Mouse (Mus musculus): ENCODE results near the gene Rnf166. TPM values are rescaled to one million over a fixed set of nuclear protein-coding genes. Genes with fewer than 3 reads are reported as not detected.

Gene Rnf166
- polyA plus RNA-seq, 1 experiment from 2014 or later: 35.0 TPM

DNA sequence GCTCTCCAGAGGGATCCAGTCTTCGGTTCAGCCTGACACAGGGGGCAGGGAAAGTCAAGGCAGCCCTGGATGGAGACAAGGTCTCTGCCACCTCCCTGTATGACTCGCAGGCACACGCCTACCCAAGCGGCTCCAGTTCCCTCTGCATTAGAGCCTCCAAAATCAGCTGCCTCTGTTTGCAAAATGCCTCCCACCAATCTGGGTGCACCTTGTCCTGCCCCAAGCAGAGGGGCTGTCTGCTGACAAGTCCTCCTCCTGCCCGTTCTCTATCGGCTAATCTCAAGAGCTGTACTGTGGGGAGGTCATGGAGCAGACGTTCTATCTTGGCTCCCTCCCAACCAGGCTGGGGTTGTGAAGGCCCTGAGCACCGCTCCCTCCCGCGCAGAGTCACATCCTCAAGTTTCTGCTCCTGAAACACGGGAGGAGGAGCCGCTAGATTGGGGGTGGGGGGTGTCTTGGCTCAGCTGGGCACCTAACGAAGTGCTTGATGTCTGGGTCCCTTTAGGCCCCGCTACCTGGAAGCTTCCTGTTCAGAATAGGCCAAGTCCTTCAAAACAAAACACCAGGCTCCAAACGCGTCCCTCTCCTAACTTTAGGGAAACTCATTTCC, 808 bp downstream of the Rnf166 start:
- peaks cover 21% of the 10 kb centered on the region for H3K4me1 ChIP-seq (ENCODE audit: control insufficient read depth, insufficient read depth, low read length)
- whole genome bisulfite sequencing: 17% methylated on average over 16 of the region's 16 CpGs
- ATAC-seq: no peak; the same call in 1 of the 2 replicates
- H3K27me3 ChIP-seq (ENCODE audit: control insufficient read depth, insufficient read depth, low read depth, low read length): no peaks in the 10 kb centered on the region
- H3K4me2 ChIP-seq (ENCODE audit: low read length): peak overlapping the region; percentile 99
- peak overlapping the region; percentile 79 for H3K9ac ChIP-seq (ENCODE audit: low read depth, low read length)
- peak overlapping the region; percentile 69 for H3K4me3 ChIP-seq (ENCODE audit: low read depth, low read length)
- H3K9me3 ChIP-seq (replicated peaks; ENCODE audit: control insufficient read depth, low read length, poor library complexity, severe bottlenecking): no peaks in the 10 kb centered on the region
- no peak overlapping the region for H3K27ac ChIP-seq (ENCODE audit: low read length)
- peaks cover 21% of the 10 kb centered on the region for H3K36me3 ChIP-seq (ENCODE audit: control insufficient read depth, insufficient read depth, low read length)

- H3K4me2 ChIP-seq (ENCODE audit: low read length): no peak overlapping the region
- H3K9ac ChIP-seq (ENCODE audit: low read depth, low read length): no peak overlapping the region
- no peaks in the 10 kb centered on the region for H3K9me3 ChIP-seq (replicated peaks; ENCODE audit: control insufficient read depth, low read length, poor library complexity, severe bottlenecking)
- no peak overlapping the region for H3K27ac ChIP-seq (ENCODE audit: low read length)
- peaks cover 13% of the 10 kb centered on the region for H3K36me3 ChIP-seq (ENCODE audit: control insufficient read depth, insufficient read depth, low read length)
- 93% methylated on average over 8 of the region's 8 CpGs for WGBS
- no peak for ATAC-seq
- no peaks in the 10 kb centered on the region for H3K27me3 ChIP-seq (ENCODE audit: control insufficient read depth, insufficient read depth, low read depth, low read length)
- H3K4me1 ChIP-seq (ENCODE audit: control insufficient read depth, insufficient read depth, low read length): peaks cover 21% of the 10 kb centered on the region
- H3K4me3 ChIP-seq (ENCODE audit: low read depth, low read length): no peak overlapping the region
Observed at GRCm38 (mm10) chr8:122473911-122474421, 1.9 kb downstream of the Rnf166 start.

DNA sequence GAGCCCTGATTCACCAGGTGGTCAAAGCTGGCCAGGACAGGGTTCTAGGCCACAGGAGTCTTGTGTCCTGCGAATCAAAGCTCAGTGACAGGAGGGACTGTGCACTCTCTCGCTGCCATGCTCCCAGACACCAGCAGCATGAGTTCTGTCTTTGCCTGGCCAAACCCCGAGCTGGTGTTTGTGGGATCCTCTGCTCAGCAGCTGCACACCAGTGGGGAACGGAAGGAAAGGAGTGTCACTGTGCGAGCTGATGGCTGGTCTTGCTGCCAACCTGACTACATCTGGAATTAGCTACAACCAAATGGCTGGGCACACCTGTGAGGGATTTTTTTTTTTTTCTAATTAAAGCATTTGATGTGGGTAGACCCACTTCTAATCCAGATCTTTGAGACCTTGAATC, 5.2 kb downstream of the Rnf166 start:
- no peaks in the 10 kb centered on the region for H3K27me3 ChIP-seq (ENCODE audit: control insufficient read depth, insufficient read depth, low read depth, low read length)
- no peak overlapping the region for H3K4me2 ChIP-seq (ENCODE audit: low read length)
- no peak overlapping the region for H3K27ac ChIP-seq (ENCODE audit: low read length)
- 82% methylated on average over 5 of the region's 5 CpGs for WGBS
- H3K9ac ChIP-seq (ENCODE audit: low read depth, low read length): no peak overlapping the region
- H3K9me3 ChIP-seq (replicated peaks; ENCODE audit: control insufficient read depth, low read length, poor library complexity, severe bottlenecking): no peaks in the 10 kb centered on the region
- no peak for ATAC-seq
- H3K4me3 ChIP-seq (ENCODE audit: low read depth, low read length): no peak overlapping the region
- H3K4me1 ChIP-seq (ENCODE audit: control insufficient read depth, insufficient read depth, low read length): peaks cover 14% of the 10 kb centered on the region
- peaks cover 28% of the 10 kb centered on the region for H3K36me3 ChIP-seq (ENCODE audit: control insufficient read depth, insufficient read depth, low read length)

DNA sequence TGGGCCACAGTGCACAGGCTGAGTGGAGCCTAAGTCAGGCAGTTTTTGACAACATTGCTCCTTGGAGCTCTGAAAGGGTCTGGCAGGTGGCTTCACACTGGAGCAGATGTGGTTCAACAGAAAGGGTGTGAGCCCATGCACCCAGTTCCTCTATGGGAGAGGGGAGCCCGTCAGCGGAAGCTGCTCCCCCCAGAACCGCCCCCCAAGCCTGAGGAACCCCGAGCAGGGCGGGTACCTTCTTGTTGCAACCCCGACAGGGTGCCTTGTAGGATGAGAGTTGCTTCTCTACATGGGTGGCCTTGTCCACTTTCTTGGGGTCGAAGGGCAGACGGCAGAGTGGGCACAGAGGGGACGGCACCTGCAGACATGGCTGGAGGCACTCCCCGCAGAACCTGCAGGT, 5.9 kb downstream of the Rnf166 start:
- no peak overlapping the region for H3K4me2 ChIP-seq (ENCODE audit: low read length)
- no peaks in the 10 kb centered on the region for H3K9me3 ChIP-seq (replicated peaks; ENCODE audit: control insufficient read depth, low read length, poor library complexity, severe bottlenecking)
- no peak overlapping the region for H3K27ac ChIP-seq (ENCODE audit: low read length)
- H3K27me3 ChIP-seq (ENCODE audit: control insufficient read depth, insufficient read depth, low read depth, low read length): no peaks in the 10 kb centered on the region
- H3K9ac ChIP-seq (ENCODE audit: low read depth, low read length): no peak overlapping the region
- peaks cover 12% of the 10 kb centered on the region for H3K4me1 ChIP-seq (ENCODE audit: control insufficient read depth, insufficient read depth, low read length)
- peaks cover 32% of the 10 kb centered on the region for H3K36me3 ChIP-seq (ENCODE audit: control insufficient read depth, insufficient read depth, low read length)
- 86% methylated on average over 10 of the region's 10 CpGs for WGBS
- no peak overlapping the region for H3K4me3 ChIP-seq (ENCODE audit: low read depth, low read length)
- no peak for ATAC-seq

DNA sequence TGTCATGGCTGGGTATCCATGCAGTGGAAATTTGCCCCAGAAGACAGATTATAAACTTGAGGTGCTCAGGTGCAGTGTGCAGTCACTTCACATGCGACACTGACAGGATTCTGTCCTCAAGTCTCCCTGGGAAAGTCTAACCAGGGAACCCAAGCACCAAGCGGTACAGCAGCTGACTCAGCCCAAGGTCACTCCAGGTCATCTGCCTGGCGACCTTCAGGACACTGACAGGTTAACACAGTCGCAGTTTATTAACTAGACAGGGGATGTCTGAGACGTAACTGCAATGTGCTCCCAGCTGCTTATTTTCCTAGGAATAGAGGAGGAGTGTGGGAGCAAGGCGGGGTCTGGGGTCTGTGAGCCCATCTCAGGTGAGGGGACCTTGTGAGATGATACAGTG, 6.5 kb downstream of the Rnf166 start:
- no peaks in the 10 kb centered on the region for H3K27me3 ChIP-seq (ENCODE audit: control insufficient read depth, insufficient read depth, low read depth, low read length)
- H3K4me1 ChIP-seq (ENCODE audit: control insufficient read depth, insufficient read depth, low read length): peaks cover 6% of the 10 kb centered on the region; the same call in 1 of the 2 replicates
- H3K4me3 ChIP-seq (ENCODE audit: low read depth, low read length): no peak overlapping the region
- no peak overlapping the region for H3K27ac ChIP-seq (ENCODE audit: low read length)
- no peak overlapping the region for H3K4me2 ChIP-seq (ENCODE audit: low read length)
- H3K9me3 ChIP-seq (replicated peaks; ENCODE audit: control insufficient read depth, low read length, poor library complexity, severe bottlenecking): no peaks in the 10 kb centered on the region
- H3K36me3 ChIP-seq (ENCODE audit: control insufficient read depth, insufficient read depth, low read length): peaks cover 32% of the 10 kb centered on the region
- no peak overlapping the region for H3K9ac ChIP-seq (ENCODE audit: low read depth, low read length)
- 87% methylated on average over 6 of the region's 6 CpGs for WGBS
- no peak for ATAC-seq

DNA sequence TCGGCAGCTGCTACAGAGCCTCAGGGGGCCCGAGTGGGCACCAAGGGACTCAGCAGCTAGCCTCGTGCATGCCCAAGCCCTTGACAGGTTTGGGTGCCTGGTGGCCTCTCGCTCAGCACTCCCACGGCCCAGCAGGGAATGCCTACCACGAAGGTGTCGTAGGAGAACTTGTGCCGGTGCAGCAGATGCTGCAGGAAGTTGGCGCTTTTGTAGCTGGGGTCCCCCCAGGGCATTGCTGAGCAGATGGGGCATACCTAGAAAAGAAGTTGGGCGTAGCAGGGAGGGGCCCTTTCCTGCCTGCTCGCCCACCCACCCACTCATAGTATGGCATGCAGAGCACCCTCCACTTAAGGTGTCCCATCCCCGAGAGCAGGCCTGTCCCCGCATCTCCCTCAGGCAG, 8.0 kb downstream of the Rnf166 start:
- Histone ChIP-seq H3K36me3 (ENCODE audit: control insufficient read depth, insufficient read depth, low read length) (peaks cover 28% of the 10 kb centered on the region), H3K9ac (ENCODE audit: low read depth, low read length) (no peak overlapping the region), H3K4me3 (ENCODE audit: low read depth, low read length) (no peak overlapping the region), H3K9me3 (replicated peaks; ENCODE audit: control insufficient read depth, low read length, poor library complexity, severe bottlenecking) (no peaks in the 10 kb centered on the region), H3K4me2 (ENCODE audit: low read length) (no peak overlapping the region), H3K27ac (ENCODE audit: low read length) (no peak overlapping the region), H3K27me3 (ENCODE audit: control insufficient read depth, insufficient read depth, low read depth, low read length) (no peaks in the 10 kb centered on the region), H3K4me1 (ENCODE audit: control insufficient read depth, insufficient read depth, low read length) (no peaks in the 10 kb centered on the region)
- no peak for ATAC-seq
- 90% methylated on average over 13 of the region's 13 CpGs for WGBS

DNA sequence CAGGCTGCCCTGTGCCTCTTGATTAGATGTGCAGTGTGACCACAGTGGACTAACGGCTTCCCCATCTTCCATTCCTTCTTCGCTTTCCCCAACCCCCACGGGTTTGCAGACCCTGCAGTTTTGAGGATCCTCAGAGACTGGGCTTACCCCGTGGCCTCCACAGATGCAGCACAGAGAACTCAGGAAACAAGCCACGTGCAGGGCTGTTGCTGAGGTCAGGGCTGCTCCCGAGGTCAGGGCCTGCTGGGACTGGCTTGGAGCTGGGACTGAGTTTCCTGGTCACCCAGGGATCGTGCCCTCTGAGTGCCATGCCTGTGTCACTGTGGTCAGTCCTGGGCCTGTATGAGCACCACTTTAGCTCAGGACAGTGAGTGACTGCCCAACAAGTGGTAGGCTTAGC, 10.9 kb downstream of the Rnf166 start:
- Histone ChIP-seq H3K36me3 (ENCODE audit: control insufficient read depth, insufficient read depth, low read length) (peaks cover 25% of the 10 kb centered on the region), H3K4me3 (ENCODE audit: low read depth, low read length) (no peak overlapping the region), H3K27ac (ENCODE audit: low read length) (no peak overlapping the region), H3K9ac (ENCODE audit: low read depth, low read length) (no peak overlapping the region), H3K9me3 (replicated peaks; ENCODE audit: control insufficient read depth, low read length, poor library complexity, severe bottlenecking) (no peaks in the 10 kb centered on the region), H3K27me3 (ENCODE audit: control insufficient read depth, insufficient read depth, low read depth, low read length) (peaks cover 23% of the 10 kb centered on the region), H3K4me1 (ENCODE audit: control insufficient read depth, insufficient read depth, low read length) (peaks cover 11% of the 10 kb centered on the region), H3K4me2 (ENCODE audit: low read length) (no peak overlapping the region)
- ATAC-seq: no peak
- 82% methylated on average over 7 of the region's 7 CpGs for WGBS

- ATAC-seq: no peak
- Histone ChIP-seq H3K27ac (ENCODE audit: low read length) (no peak overlapping the region), H3K9ac (ENCODE audit: low read depth, low read length) (no peak overlapping the region), H3K9me3 (replicated peaks; ENCODE audit: control insufficient read depth, low read length, poor library complexity, severe bottlenecking) (no peaks in the 10 kb centered on the region), H3K36me3 (ENCODE audit: control insufficient read depth, insufficient read depth, low read length) (peaks cover 24% of the 10 kb centered on the region), H3K4me3 (ENCODE audit: low read depth, low read length) (no peak overlapping the region), H3K27me3 (ENCODE audit: control insufficient read depth, insufficient read depth, low read depth, low read length) (peaks cover 32% of the 10 kb centered on the region), H3K4me2 (ENCODE audit: low read length) (no peak overlapping the region), H3K4me1 (ENCODE audit: control insufficient read depth, insufficient read depth, low read length) (peaks cover 11% of the 10 kb centered on the region)
- 71% methylated on average over 12 of the region's 12 CpGs for WGBS
Observed at GRCm38 (mm10) chr8:122463651-122464640, 11.9 kb downstream of the Rnf166 start.

DNA sequence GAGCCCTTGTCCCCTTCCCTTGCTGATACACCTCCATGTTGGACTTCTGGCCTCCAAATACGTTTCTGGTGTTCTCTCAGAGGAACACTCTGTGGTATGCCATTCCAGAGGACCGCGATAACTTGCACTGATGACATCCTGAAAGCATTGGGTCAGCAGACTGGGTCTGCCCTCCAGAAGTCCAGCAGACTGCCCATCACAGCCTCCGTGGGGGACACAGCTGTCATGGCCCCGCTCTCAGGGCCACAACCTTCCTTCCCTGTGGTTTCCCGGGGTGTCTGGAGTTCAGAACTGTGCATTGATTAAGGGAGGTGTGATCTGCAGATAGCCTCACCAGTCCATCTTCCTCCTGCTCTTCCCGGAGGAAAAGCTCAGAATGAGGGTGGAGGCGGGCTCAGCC, 13.4 kb downstream of the Rnf166 start:
- 63% methylated on average over 8 of the region's 8 CpGs for WGBS
- no peak overlapping the region for H3K4me2 ChIP-seq (ENCODE audit: low read length)
- H3K4me1 ChIP-seq (ENCODE audit: control insufficient read depth, insufficient read depth, low read length): peaks cover 11% of the 10 kb centered on the region
- H3K36me3 ChIP-seq (ENCODE audit: control insufficient read depth, insufficient read depth, low read length): peaks cover 16% of the 10 kb centered on the region
- H3K9me3 ChIP-seq (replicated peaks; ENCODE audit: control insufficient read depth, low read length, poor library complexity, severe bottlenecking): no peaks in the 10 kb centered on the region
- H3K27me3 ChIP-seq (ENCODE audit: control insufficient read depth, insufficient read depth, low read depth, low read length): peaks cover 37% of the 10 kb centered on the region
- no peak overlapping the region for H3K4me3 ChIP-seq (ENCODE audit: low read depth, low read length)
- H3K9ac ChIP-seq (ENCODE audit: low read depth, low read length): no peak overlapping the region
- no peak for ATAC-seq
- H3K27ac ChIP-seq (ENCODE audit: low read length): no peak overlapping the region
